Mouse (Mus musculus): ENCODE measurements around the gene Slc6a17. TPM values are rescaled to one million over a fixed set of nuclear protein-coding genes. Genes with fewer than 3 reads are reported as not detected.
A peak's percentile ranks its signal among the peaks of the same experiment; 100 is the strongest.

The Slc6a17 gene
- total RNA-seq, 2 experiments from 2014 or later, result 4.1 to 6.9 TPM

DNA sequence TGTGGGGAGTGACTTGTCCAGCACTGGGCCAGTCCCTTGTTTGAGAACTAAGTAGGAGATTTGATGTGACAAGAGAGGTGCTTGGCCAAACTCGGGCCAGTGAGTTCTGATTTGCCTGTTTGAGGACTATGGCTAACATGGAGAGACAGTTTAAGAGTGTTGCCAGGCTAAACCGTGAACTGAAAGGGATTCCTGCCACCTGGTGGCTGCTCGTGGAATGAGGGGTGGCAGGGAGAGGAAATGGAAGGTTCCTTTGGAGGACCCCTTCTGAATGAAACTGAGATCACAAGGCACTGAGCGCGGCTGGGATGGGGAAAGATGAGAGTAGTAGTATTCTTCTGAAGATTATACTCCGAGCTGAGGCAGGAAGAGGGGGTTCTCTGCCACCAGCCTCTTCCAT is 51.2 kb downstream of the Slc6a17 start:
- peak; percentile 38 to 88 for DNase-seq

DNA sequence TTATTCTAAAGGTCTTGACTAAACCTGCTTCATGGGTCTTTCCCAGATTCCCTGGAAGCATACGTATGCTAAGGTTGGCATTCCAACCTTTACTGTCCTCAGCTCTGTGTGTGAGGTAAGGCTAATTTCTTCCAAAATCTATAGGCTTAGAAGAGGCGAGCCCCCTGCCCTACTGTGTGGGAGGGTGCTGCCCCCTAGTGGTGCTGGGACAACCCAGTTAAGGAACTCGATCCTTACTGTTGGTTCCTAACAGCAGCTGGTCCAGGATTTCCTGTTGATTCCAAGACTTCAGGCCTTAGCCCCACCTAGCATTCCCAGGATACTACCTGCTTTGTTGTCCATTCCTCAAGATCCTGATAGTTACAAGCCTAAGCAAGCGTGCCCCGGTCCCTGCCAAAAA is 55.7 kb downstream of the Slc6a17 start:
- peak; percentile 45 to 85 for DNase-seq

DNA sequence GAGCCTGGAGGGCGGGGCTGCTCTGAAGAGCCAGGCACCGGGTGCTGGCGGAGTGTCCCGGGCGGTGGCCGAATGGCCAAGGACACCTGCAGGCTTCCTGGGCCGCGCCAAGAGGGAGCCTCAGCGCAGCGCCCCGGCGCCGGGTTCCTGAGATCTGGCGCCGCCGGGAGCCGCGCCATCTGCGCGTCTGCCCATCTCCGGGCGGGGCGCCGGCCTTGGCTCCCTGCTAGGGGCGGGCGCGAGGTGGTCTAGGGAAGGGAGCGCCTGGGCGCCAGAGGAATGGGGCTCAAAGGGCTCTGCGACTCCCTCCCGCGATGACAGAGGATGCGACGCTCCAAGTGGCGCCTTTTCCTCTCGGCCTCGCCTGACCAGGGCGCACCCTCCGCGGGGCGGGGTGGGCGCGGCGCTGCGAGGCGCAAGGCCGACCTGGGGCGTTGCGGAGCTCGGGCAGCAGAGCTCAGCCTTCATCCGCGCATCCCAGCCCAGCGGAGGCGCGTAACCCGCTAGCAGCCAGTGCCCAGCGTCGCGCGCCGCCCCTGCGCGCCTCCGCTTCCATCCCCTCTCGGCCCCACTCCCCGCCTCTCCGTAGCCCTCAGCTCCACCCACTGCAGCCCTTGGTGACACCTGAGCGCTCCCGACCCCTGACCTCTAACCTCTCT is 57.9 kb downstream of the Slc6a17 start:
- DNase-seq, result no peak

DNA sequence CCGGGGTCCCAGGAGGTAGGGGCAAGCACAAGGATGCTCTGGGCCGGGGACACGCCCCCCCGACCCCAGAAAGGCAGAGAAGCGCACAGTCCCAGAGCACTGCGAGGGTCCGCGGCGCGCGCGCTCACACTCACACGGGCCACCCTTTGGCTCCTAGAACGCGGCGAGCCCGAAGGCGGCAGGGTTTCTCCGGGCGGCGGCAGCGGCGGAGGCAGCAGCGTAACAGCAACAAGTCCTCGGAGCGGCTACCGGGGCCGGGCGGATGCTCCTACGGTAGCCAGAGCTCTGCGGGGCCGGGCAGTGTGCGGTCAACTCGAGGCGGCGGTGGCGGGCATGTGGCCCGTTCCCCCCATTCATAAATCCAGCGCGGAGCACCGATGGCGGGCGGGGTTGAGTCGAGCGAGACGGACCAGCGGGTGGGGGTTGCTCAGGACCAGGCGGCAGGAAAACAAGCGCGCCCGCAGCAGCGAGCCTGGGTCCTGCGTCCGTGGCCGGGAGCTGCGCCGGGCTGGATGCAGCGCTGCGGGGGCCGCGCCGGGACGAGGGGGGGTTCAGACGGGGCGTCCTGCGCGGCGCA is 58.5 kb downstream of the Slc6a17 start, which contains the start of gene Kcnc4:
Kcnc4 (minus strand) TSS at position 357 of the 577 bp plus-strand sequence.
- DNase-seq, result peak in 1 of 2 experiments; percentile 15

DNA sequence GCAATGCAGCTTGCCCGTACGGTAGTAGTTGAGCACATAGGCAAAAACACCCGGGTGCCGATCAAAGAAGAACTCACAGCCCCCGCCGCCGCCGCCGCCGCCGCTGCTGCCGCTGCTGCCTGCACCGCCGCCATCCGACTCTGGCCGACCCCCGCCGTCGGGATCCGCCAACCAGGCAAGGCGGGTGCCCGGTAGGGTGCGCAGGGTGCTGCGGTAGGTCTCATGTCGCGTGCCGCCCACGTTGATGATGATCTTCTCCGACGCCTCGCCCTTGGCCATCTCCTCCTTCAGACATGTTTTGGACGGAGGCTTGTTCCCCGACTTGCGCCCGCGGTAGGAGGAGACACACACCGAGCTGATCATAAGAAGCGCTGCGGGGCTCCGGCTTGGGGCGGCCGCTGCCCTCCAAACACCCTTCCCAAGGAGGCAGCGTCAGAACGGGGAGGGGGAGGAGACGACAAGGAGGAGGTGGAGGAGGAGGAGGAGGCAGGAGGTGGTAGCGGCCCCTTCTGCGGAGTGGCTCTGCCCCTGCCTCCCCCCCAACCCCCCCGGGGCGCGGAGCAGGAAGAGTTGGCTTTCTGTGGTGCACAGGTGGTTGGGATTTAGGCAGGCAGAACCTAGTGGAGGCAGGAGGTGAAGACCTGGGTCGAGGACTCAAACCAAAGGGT is 59.2 kb downstream of the Slc6a17 start:
- peak in 1 of 2 experiments; percentile 14 for DNase-seq

DNA sequence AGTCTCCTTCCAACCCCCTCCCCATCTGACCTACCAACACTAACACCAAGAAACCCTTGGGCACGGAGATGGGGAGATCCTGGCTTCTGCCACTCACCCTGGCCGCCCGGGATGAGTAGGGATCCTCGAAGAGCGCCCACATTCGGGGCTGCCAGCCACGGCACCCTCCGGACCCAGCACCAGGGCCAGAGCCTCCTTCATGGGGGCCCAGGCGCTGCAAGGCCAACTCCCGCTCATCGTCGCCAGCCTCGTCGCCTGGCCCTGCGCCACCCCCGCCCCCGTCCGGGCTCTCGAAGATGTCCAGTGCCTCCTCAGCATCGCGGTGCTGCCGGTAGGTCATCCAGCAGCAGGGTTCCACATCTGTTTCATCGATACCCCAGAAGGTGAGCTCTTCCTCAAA is 59.7 kb downstream of the Slc6a17 start:
- no peak for DNase-seq

DNA sequence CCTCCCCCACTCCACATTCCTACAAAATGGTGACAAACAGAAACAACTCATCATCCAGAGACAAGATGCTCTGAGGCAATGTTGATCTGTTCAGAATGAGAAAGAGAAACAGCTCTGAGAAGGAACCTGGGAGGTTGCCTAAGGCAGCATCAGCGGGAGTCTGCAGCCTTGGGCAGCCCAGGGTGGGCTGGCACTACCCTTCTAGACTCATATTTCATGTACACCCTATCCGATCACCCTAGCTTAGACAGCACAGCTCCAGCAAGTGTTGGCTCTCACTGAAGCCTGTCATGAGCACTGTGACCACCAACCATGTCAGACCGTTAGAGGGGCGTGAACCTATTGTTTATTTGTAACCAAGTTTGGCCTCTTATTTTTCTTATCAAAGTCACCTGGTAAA is 63.5 kb downstream of the Slc6a17 start:
- no peak for DNase-seq

DNA sequence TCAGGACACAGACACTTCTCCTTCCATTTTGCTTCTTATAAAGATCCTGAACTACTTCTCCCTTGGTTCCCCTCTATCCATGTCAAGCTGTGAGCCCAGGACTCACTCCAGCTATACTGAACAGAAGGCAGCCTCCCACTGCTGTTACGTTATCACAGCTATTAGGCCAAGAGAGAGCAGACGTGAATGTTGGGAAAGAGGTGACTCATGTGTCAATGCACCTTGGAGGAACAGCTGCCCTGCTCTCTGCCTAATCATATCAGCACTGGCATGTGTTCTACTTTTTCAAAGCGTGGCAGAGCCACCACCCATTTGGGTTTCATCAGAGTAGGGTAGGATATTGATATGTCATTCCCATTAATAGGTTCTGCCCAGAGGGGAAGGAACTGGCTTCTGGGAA is 71.0 kb downstream of the Slc6a17 start:
- DNase-seq, result no peak

DNA sequence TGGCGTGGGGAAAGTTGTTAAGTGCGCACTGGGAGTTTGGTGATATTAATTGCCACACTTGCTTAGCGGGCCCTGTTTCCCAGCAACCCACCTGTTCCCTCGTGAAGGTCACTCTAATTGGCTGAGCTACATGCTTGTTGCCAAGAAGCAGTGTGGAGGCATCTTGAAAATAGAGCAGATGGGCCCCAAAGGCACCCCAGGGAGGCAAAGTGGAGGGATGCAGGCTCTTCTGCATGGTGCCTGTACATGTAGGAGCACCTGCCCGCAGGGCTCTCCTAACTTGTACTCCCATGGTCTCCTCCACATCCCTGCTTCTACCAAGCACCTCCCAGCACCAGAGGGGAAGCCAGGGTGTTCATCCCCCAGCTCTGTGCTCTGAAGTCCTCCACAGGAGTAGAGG is 74.0 kb downstream of the Slc6a17 start:
- DNase-seq, result no peak

DNA sequence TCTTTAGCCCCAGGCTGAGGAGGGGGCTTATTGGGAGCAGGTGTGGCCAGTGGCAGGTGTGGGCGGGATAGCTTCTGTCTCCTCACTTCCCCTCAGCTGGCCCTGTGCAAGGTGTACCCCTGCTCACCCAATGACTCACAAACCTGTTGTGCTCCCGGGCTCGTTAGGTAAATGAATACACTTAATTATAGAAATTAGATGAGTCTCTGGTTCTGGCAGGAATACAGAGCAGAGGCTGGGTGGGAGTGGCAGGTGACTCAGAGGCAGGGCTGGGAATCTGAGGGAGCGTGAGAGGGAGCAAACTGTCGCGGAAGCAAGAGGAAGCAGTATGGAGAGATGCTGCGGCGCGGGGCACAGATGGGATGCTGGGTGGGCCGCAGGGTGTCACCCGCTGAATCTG is 75.6 kb downstream of the Slc6a17 start:
- no peak for DNase-seq

DNA sequence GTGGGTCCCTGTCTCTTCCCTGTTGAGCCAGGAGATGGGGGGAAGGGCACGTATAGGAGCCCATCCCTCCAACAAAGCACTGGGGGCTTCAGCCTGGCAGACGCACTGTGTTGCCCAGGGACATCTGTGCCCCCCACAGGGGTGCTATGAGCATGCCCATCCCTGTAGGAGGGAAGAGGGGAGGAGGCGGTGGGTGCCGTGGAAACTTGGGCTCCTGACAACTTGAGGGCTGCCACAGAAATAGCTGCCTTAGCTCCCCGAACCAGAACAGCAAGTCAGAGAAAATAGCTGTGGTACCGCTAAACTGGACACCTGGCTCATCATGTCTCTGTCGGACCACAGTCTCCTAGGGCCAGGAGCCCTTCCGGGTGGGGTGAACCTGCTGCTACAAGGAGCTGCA is 76.5 kb downstream of the Slc6a17 start:
- no peak for DNase-seq

DNA sequence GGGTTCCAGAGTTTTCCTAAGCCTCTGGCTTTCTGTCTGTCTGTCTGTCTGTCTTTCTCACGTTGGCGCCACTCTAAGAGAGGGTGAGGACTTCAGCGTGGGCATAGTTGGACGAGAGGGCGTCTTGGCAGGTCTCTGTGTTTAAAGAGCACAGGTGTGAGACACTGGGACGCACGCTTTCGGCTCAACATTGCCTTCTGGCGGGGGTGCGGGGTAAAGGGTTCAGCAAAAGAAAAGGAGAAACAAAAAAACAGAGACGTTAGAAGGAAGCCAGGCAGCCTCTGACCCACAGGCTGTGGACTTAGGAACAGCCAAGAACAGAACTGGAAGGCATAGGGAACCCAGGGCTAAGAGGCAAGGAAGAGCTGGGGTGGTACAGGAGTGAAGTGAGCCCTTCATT is 78.5 kb downstream of the Slc6a17 start:
- DNase-seq, result no peak

DNA sequence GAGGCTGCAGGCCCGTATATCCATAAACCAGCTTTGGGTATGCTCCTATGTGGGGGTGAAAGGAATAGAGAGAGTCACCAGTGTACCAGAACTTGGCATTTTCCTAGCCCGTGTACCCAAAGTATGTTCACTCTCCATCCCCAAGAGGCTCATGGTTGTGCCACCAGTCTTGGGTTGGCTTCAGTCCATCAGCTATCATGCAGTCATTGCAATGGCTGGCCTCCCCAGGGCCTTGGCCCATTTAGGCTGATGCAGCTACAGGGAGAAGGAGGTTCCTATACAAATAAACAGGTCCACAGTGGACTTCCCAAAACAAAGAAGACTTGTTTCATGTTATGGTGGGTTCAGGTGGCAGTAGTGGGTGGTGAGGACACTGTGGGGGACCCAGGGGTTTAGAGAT is 80.2 kb downstream of the Slc6a17 start:
- DNase-seq, result no peak

DNA sequence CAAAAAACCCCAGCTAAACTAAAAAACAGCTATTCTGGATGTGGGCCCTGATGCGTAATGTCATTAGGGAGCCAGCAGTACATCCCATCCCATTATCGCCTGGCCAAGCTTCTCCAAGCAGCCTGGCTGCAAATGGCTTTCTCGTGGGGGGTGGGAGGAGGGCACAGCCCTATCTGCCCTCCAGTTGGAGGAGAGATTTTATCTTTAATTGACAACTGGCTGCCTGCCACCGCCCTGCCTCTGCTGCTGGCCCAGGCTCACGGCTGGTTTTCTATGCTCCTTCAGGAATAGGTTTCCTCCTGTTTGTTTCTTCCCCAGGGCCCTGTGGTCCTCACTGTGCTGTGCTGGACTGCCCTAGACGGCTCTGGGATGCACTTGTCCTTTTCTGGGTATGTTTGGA is 81.4 kb downstream of the Slc6a17 start:
- DNase-seq, result no peak

DNA sequence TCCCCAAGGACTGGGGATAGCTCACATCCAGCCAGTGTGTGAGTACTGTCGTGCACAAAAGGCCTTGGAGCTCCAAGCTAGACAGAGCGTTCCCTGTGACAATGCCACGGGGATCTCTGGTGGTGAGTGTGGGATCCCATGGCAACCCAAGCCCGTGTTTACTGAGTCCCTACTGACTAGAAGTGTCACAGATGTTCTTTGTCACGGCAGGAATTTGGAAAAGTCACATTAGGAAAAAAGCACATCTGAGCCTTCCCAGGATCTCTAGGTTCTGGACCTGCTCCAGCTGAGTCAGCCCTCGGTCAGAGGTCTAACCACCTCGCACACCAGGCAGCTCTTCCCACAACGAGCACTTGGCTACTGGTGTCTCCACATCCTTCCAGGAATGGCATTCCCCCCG is 84.2 kb downstream of the Slc6a17 start:
- peak; percentile 42 to 57 for DNase-seq

DNA sequence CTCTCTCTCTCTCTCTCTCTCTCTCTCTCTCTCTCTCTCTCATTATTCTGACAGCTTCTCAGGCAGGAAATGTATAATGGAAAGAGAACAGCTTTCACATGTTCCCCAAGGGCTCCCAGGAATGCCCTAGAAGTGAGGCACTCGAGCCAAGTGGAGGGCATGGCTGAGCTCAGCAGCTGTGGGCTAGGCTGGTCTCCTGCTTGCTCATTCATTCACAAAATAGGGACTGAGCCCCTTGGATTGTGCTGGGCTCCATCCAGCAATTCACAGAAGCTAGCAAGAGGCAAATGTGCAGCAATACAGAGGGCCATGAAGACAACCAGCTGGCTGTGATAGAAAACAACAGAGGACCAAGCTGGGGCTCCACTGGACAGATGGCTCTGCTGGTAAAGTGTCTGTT is 86.5 kb downstream of the Slc6a17 start:
- DNase-seq, result no peak

DNA sequence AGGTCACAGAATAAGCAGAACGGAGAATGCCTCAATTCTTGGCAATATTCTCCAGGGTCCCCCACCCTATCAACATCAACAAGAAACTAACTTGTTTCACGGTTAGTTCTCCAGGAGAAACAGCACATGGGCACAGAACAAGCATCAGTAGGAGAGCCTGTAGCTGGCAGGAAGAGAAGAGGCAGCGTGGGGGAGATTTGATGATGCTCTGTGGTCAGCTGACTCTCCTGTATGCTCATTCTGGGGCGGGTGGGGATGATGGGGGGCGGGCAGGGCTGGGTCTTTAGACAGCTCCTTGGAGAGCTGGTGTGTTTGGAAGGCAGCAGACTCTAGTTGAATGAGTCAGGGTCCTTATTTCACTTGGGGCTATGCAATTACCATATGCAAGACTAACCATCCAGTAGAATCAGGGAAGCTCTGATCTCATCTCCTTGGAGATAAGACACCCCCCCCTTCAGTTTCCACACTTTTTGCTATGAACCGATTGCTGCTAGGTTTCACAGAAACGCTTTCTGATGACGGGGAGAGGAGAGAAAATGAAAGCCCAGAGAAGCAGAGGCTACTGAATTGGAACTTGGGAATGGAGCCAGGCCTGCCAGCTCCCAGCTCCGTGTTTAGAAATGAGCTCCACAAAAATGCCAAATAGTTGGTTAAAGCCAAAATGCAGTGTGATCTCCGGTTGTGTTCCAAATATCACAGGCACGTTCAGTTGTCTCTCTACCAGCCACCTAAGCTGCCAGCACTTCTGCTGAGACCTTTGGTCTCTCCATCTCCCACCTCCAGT is 93.4 kb downstream of the Slc6a17 start:
- DNase-seq, result no peak

DNA sequence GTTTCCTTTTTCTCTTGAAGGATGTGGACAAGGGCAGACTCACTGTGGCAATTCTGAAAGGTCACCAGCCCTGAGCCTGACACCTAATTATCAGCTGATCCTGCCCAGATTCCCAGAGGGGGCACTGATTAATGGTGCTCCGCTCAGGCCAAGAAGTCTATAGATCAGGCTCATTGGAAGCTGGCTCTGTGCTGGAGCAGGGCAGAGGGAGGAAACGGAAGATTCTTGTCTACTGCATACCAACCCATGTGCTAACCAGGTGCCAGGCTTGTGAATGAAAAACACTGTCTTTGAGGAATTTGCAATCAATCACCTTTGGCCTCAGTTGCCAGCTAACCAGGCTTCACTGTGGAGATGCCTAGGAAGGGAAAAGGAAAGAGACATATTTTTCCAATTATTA is 97.7 kb downstream of the Slc6a17 start:
- no peak for DNase-seq

Other genes with a start within 250 kb of the Slc6a17 start
- gene Lamtor5, start 239.2 kb downstream of the Slc6a17 start, total RNA-seq (2021), result 10 to 100 TPM; 64.6 to 70.8 TPM
- under 1 TPM; 0.50 to 0.51 TPM for gene Slc16a4, start 226.8 kb downstream of the Slc6a17 start, total RNA-seq (2021)
- 10 to 100 TPM; 21.7 to 24.6 TPM for gene Rbm15, start 184.3 kb downstream of the Slc6a17 start, total RNA-seq (2021)
- under 1 TPM; 0.17 to 0.23 TPM for gene Kcnc4, start 58.5 kb downstream of the Slc6a17 start, total RNA-seq (2021)
- gene Ubl4b, start 37.1 kb upstream of the Slc6a17 start, total RNA-seq (2021), result not detected
- not detected for gene Alx3, start 77.0 kb upstream of the Slc6a17 start, total RNA-seq (2021)
- gene Gm10961, start 113.3 kb upstream of the Slc6a17 start, total RNA-seq (2021), result not detected
- 10 to 100 TPM; 21.5 to 21.6 TPM for gene Strip1, start 113.7 kb upstream of the Slc6a17 start, total RNA-seq (2021)
- gene Ahcyl1, start 178.5 kb upstream of the Slc6a17 start, total RNA-seq (2021), result 10 to 100 TPM; 73.1 to 90.9 TPM
- 10 to 100 TPM; 25.5 to 25.8 TPM for gene Csf1, start 242.5 kb upstream of the Slc6a17 start, total RNA-seq (2021)

Measured in heart, adult 18-20 months (tissue).